Mouse (Mus musculus) heart, adult 2 months (tissue): ENCODE results near the gene Olfr984.

ENCODE experiments used
- CTCF ChIP-seq: fragments of 200-600 bp; IDR thresholded peaks from 2 replicates; pipeline ENCODE4 v1.8.1; 2022; ENCODE audit warnings: antibody characterized with exemption, mild to moderate bottlenecking, moderate library complexity
- EP300 ChIP-seq: fragments of 200-500 bp; IDR thresholded peaks from 2 replicates; pipeline ENCODE4 v1.6.1; 2011; ENCODE audit warnings: low read depth, low read length, control low read depth; ENCODE audit not compliant: insufficient read depth
- POLR2A ChIP-seq: fragments of 200-500 bp; IDR thresholded peaks from 2 replicates; pipeline ENCODE4 v1.6.1; 2011; ENCODE audit warnings: mild to moderate bottlenecking, low read depth, low read length, control low read depth; ENCODE audit not compliant: insufficient read depth

GRCm38 (mm10) chr9:40094769-40095168, 19.2 kb downstream of the Olfr984 start:
- TF ChIP-seq POLR2A (no peak), CTCF (no peak), EP300 (no peak)
